Mouse (Mus musculus): ENCODE data around the gene Gja1.

DNA sequence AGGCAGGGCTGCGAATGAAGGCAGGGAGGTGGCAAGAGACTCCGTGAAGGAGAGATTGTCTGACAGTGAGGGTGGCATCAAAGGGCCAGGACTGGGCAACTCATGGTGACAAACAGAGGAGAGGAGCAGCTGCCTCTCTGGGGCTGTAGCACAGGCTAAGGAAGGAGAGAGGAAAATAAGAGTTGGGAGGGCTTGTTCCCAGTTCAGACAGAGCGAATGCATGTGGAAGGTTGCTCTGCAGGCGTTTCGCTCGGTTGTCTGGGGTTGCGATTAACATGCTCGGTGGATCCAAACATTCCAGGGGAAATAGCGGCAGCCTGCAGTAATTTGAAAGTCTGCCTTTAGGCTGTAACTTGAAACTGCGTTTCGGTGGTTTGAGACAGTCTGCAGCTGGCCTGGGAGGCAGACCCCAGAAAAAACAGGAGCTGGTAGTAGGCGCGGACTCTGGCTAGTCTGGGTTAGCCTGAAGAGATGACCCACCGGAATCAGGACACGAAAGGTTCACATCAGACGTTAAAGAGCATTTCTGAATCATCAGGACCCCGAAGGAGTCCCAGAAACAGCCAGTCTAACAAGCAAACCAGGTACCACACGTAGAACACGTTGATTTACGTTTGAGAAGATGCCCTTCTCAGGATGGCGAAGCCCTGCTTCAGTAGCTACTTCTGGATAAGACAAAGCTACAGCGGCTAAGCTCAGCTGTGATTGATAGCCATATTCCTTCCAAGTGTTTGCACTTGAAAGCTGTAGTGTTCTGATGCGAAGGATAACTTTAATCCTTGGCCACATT, 54.7 kb downstream of the Gja1 start:
- TF ChIP-seq CTCF (conservative IDR thresholded peaks at IDR 0.05 in 1 of 2, IDR thresholded peaks at IDR 0.05 in 1 of 2; ENCODE audit: low read depth in 2 of 2, low read length in 2 of 2), result no peak
- no peak for TF ChIP-seq ZKSCAN1 (IDR thresholded peaks at IDR 0.05; ENCODE audit: borderline replicate concordance, low read depth, low read length)
- no peak for TF ChIP-seq HCFC1 (IDR thresholded peaks at IDR 0.05; ENCODE audit: low read depth, low read length)
- TF ChIP-seq MAFK (IDR thresholded peaks at IDR 0.05; ENCODE audit: insufficient replicate concordance, low read length), result no peak
- no peak for TF ChIP-seq RCOR1 (conservative IDR thresholded peaks at IDR 0.05; ENCODE audit: low read depth, low read length)
- no peak for TF ChIP-seq POLR2A (IDR thresholded peaks at IDR 0.05; ENCODE audit: low read depth, low read length)
- no peak for TF ChIP-seq EP300 (IDR thresholded peaks at IDR 0.05; ENCODE audit: low read length)
- TF ChIP-seq NRF1 (IDR thresholded peaks at IDR 0.05; ENCODE audit: low read depth, low read length), result no peak
- no peak for TF ChIP-seq TCF12 (IDR thresholded peaks at IDR 0.05; ENCODE audit: low read depth, low read length)
- no peak for TF ChIP-seq JUND (conservative IDR thresholded peaks at IDR 0.05; ENCODE audit: low read depth, low read length)
- no peak for TF ChIP-seq SMC3 (IDR thresholded peaks at IDR 0.05; ENCODE audit: low read depth, low read length)

Measured in CH12.LX (cell line).